ENCODE assay signal across 12 mouse cellular contexts in genomic region chr19:45847733-45848093, GRCm38 (mm10). TPM values are rescaled to one million over a fixed set of nuclear protein-coding genes. Genes with fewer than 3 reads are reported as not detected.
"Had no signal": no experiment of that assay in that cellular context is flagged by ENCODE, and none has a peak within 500 bp of the region (broad histone marks: within the 10 kb centered on the region; RNA-seq: fewer than 3 reads in every experiment).

No protein-coding gene starts in this region.

- ATAC-seq: intestine, embryonic 16.5 days; midbrain, embryonic 13.5 days had no signal

- H3K9me3 ChIP-seq: liver, embryonic 13.5 days; midbrain, embryonic 10.5 days; midbrain, embryonic 13.5 days had no signal

- H3K27me3 ChIP-seq: liver, embryonic 13.5 days; midbrain, embryonic 13.5 days had no signal

- H3K36me3 ChIP-seq: liver, embryonic 13.5 days; midbrain, embryonic 10.5 days; midbrain, embryonic 13.5 days had no signal

- H3K4me3 ChIP-seq: liver, embryonic 13.5 days; midbrain, embryonic 10.5 days; midbrain, embryonic 13.5 days had no signal

- DNase-seq: kidney, postnatal 25 days; liver, embryonic 13.5 days; lung, adult 2 months; right cerebral cortex, adult 18-20 months; right cerebral cortex, postnatal 14 days had no signal

- H3K9ac ChIP-seq: liver, embryonic 13.5 days; midbrain, embryonic 13.5 days had no signal

- H3K4me2 ChIP-seq: liver, embryonic 13.5 days; midbrain, embryonic 13.5 days had no signal

- H3K27ac ChIP-seq: kidney, postnatal 0 days; liver, embryonic 13.5 days; macrophage; midbrain, embryonic 10.5 days; midbrain, embryonic 13.5 days; stomach, postnatal 0 days had no signal

RNA-seq across cellular contexts. Expression of gene Kcnip2, which starts 31.9 kb away (rescaled TPM):
- total RNA-seq: liver, adult 2 months had no signal
- polyA plus RNA-seq: macrophage had no signal
